In genomic region chr16:14420496-14421132, GRCm38 (mm10) we compare ENCODE assay signal across 17 mouse cellular contexts. TPM values are rescaled to one million over a fixed set of nuclear protein-coding genes. Genes with fewer than 3 reads are reported as not detected.
DNase-seq lines count a peak whose midpoint lies in the region; ATAC-seq and TF ChIP-seq lines count a peak whose summit lies in the region.
"Had no signal": no experiment of that assay in that cellular context is flagged by ENCODE, and none has a peak within 500 bp of the region (broad histone marks: within the 10 kb centered on the region; RNA-seq: fewer than 3 reads in every experiment).

No protein-coding gene starts in this region.

- peak; percentile 20 for DNase-seq in liver, embryonic 11.5 days (ENCODE audit: low spot score)
- no peak for DNase-seq in liver
- DNase-seq in kidney, adult 9 months: peak; percentile 69
- DNase-seq in kidney, postnatal 0 days (ENCODE audit: low spot score): no peak
- no peak for DNase-seq in spleen, postnatal 10 days (ENCODE audit: low spot score in 2 of 2)
- DNase-seq in forebrain, embryonic 10.5 days (ENCODE audit: extremely low spot score, low spot score): no peak
- no peak for DNase-seq in left cerebral cortex, postnatal 10 days (ENCODE audit: extremely low spot score in 1 of 2, low spot score in 2 of 2)
- DNase-seq: adrenal gland, adult 2 months; adrenal gland, postnatal 25 days; cerebellum, postnatal 10 days; gastrocnemius, adult 2 months; gastrocnemius, postnatal 36 days; heart, postnatal 14 days had no signal

- TF ChIP-seq CTCF in kidney, postnatal 0 days (IDR thresholded peaks at IDR 0.05; ENCODE audit: low read depth): no peak

- 80% methylated on average over 5 of the region's 5 CpGs for WGBS in liver, embryonic 11.5 days
- WGBS in kidney, postnatal 0 days: 66% methylated on average over 5 of the region's 5 CpGs
- 92% methylated on average over 5 of the region's 5 CpGs for WGBS in forebrain, embryonic 10.5 days

- H3K4me2 ChIP-seq in liver, embryonic 11.5 days: no peak overlapping the region
- H3K4me2 ChIP-seq in kidney, postnatal 0 days (ENCODE audit: low read length): no peak overlapping the region
- H3K4me2 ChIP-seq: heart, embryonic 15.5 days; hindbrain, embryonic 13.5 days had no signal

- no peak for ATAC-seq in liver, embryonic 11.5 days (replicated peaks; ENCODE audit: low FRiP score)
- no peak for ATAC-seq in kidney, postnatal 0 days (replicated peaks; ENCODE audit: low FRiP score, low read depth)
- ATAC-seq: forebrain, embryonic 14.5 days had no signal

- H3K4me3 ChIP-seq in liver, embryonic 11.5 days (ENCODE audit: low read depth, low read length): no peak overlapping the region
- H3K4me3 ChIP-seq in kidney, postnatal 0 days (replicated peaks; ENCODE audit: low read depth, low read length): no peak overlapping the region
- H3K4me3 ChIP-seq in forebrain, embryonic 10.5 days: no peak overlapping the region
- H3K4me3 ChIP-seq: embryonic facial prominence, embryonic 10.5 days; gastrocnemius, adult 2 months; heart, embryonic 15.5 days; hindbrain, embryonic 13.5 days had no signal

- H3K4me1 ChIP-seq in liver, embryonic 11.5 days (replicated peaks; ENCODE audit: control insufficient read depth, insufficient read depth, low read length): no peaks in the 10 kb centered on the region
- no peaks in the 10 kb centered on the region for H3K4me1 ChIP-seq in kidney, postnatal 0 days (replicated peaks; ENCODE audit: insufficient read depth, low read length)
- no peaks in the 10 kb centered on the region for H3K4me1 ChIP-seq in forebrain, embryonic 10.5 days
- H3K4me1 ChIP-seq: embryonic facial prominence, embryonic 10.5 days; heart, embryonic 15.5 days; hindbrain, embryonic 13.5 days had no signal

- no peak overlapping the region for H3K27ac ChIP-seq in liver, embryonic 11.5 days (ENCODE audit: low read depth, low read length)
- peak overlapping the region; percentile 63 for H3K27ac ChIP-seq in kidney, postnatal 0 days
- H3K27ac ChIP-seq in forebrain, embryonic 10.5 days: no peak overlapping the region
- H3K27ac ChIP-seq: embryonic facial prominence, embryonic 10.5 days; gastrocnemius, adult 2 months; heart, embryonic 15.5 days; hindbrain, embryonic 13.5 days had no signal

- no peaks in the 10 kb centered on the region; the same call in 1 of the 2 replicates for H3K36me3 ChIP-seq in liver, embryonic 11.5 days (ENCODE audit: control insufficient read depth, insufficient read depth, low read length)
- peaks cover 4% of the 10 kb centered on the region; the same call in 1 of the 2 replicates for H3K36me3 ChIP-seq in kidney, postnatal 0 days (ENCODE audit: insufficient read depth, low read length)
- H3K36me3 ChIP-seq in forebrain, embryonic 10.5 days (replicated peaks): peaks cover 42% of the 10 kb centered on the region
- H3K36me3 ChIP-seq: heart, embryonic 15.5 days had no signal

- H3K27me3 ChIP-seq in liver, embryonic 11.5 days (replicated peaks; ENCODE audit: control insufficient read depth, insufficient read depth, low read length): no peaks in the 10 kb centered on the region
- no peaks in the 10 kb centered on the region for H3K27me3 ChIP-seq in kidney, postnatal 0 days (ENCODE audit: insufficient read depth, low read length)
- no peaks in the 10 kb centered on the region for H3K27me3 ChIP-seq in forebrain, embryonic 10.5 days (ENCODE audit: poor library complexity, severe bottlenecking)
- H3K27me3 ChIP-seq: heart, embryonic 15.5 days; hindbrain, embryonic 13.5 days had no signal

- H3K9me3 ChIP-seq in liver, embryonic 11.5 days (ENCODE audit: control insufficient read depth, low read length): no peaks in the 10 kb centered on the region
- H3K9me3 ChIP-seq in kidney, postnatal 0 days (replicated peaks; ENCODE audit: low read length): no peaks in the 10 kb centered on the region
- no peaks in the 10 kb centered on the region for H3K9me3 ChIP-seq in forebrain, embryonic 10.5 days
- H3K9me3 ChIP-seq: embryonic facial prominence, embryonic 10.5 days; heart, embryonic 15.5 days; hindbrain, embryonic 13.5 days had no signal

- no peak overlapping the region for H3K9ac ChIP-seq in liver, embryonic 11.5 days (ENCODE audit: low read depth, low read length)
- H3K9ac ChIP-seq in kidney, postnatal 0 days (ENCODE audit: low read depth, low read length): no peak overlapping the region
- H3K9ac ChIP-seq: heart, embryonic 15.5 days; hindbrain, embryonic 13.5 days had no signal

- intact Hi-C loops in left cerebral cortex, postnatal 10 days (cut with DNase I): no loop called here

RNA-seq across cellular contexts. Expression of gene Abcc1, which starts 59.3 kb away (rescaled TPM):
- polyA plus RNA-seq in liver, embryonic 11.5 days (2014; fragmentation: Nextera tagmentation; extraction: Ambion mirVana): 9.8 and 10.0 TPM in 2 replicates
- polyA plus RNA-seq in kidney, postnatal 0 days (2015; fragmentation: Nextera tagmentation; extraction: Ambion mirVana): 11.6 and 11.8 TPM in 2 replicates
- polyA plus RNA-seq in forebrain, embryonic 10.5 days (2016; fragmentation: Nextera tagmentation; extraction: Ambion mirVana): 9.8 and 10.4 TPM in 2 replicates
- 10 to 100 TPM; 17.3 to 19.6 TPM for total RNA-seq in left cerebral cortex, postnatal 10 days (2021)

Comparison
In these comparisons a context has a peak if more than half of its experiments do, and no peak if none do; other contexts are left out.
1. DNase-seq: peak in liver, embryonic 11.5 days (single experiment) and kidney, adult 9 months (single experiment); none in liver (single experiment), kidney, postnatal 0 days (single experiment), spleen, postnatal 10 days (0 of 2), forebrain, embryonic 10.5 days (single experiment) and left cerebral cortex, postnatal 10 days (0 of 2).